8 mouse cellular contexts compared by ENCODE assay signal in the genomic region with DNA sequence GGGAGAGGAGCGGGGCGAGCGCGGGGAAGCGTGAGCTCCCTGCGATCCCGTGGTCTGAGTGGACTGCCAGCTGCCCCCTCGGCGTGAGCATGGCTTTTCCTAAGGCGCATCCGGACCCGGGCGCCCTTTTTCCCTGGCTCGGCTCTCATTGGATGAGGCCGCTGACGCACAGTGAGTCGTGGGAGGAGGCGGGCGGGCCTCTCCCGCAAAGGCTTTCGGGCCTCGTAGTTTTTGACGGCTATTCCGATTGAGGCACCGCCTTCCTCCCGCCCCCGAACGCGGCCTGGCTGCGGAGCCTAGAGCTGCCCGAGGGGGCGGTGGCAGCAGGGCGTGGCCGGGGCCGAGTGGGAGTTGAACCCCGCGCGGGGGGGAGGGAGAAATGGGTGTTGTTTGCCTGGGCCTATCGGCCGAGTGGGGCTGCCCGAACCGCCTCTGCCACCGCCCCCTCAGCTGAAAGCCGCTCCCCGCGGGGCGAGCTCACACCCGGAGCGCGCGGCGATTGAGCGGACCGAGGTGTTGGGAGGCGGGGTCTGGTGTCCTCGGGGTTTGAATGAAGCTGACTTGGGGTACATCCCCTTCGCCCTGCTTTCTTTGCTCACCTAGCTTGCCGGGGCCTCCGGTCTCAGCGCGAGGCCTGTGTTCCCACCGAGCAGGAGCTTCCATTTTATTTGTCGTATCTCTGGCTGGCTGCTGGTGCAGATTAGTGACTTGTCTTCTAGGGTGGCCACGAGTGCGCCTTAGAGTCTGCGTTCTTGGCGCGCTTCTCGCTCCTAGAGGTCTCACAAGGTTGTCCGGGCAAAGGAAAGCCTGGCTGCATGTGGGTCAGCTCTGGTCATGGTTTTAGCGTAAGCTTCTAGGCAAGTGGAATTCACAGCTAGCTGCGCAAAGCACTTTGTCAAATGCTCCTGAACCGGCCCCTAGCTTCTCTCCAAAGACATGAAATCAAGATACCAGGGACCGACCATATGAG. TPM values are rescaled to one million over a fixed set of nuclear protein-coding genes. Genes with fewer than 3 reads are reported as not detected.
DNase-seq lines count a peak whose midpoint lies in the region; ATAC-seq lines count a peak whose summit lies in the region.

No protein-coding gene starts in this region.

- DNase-seq in adrenal gland, adult 18-20 months (ENCODE audit: low spot score in 2 of 2) = peak; percentile 100
- DNase-seq in embryo, embryonic 11 days = peak; percentile 99
- peak; percentile 100 for DNase-seq in gastrocnemius, postnatal 25 days
- DNase-seq in intestine, embryonic 14.5 days (ENCODE audit: low spot score) = peak; percentile 99
- DNase-seq in left cerebral cortex, postnatal 14 days (ENCODE audit: low spot score in 2 of 2) = peak; percentile 98 to 99
- DNase-seq in mesoderm, embryonic 11.5 days (ENCODE audit: low read depth, low spot score) = peak; percentile 98
- DNase-seq in right cerebral cortex, postnatal 36 days (ENCODE audit: low spot score in 2 of 2) = peak; percentile 98 to 99
- DNase-seq in yolk sac, embryonic 10.5 days (ENCODE audit: low spot score) = peak; percentile 100

- intact Hi-C loops in left cerebral cortex, postnatal 14 days (cut with DNase I) = loop anchor here (2.0 to 10.0 kb wide), 3 partner anchors 75 to 543 kb away; partner anchors contain the start of gene Sp8

- peak overlapping the region; percentile 77 for H3K4me2 ChIP-seq in intestine, embryonic 14.5 days (ENCODE audit: low read length)

- WGBS in intestine, embryonic 14.5 days = under 1% methylated on average over 70 of the region's 74 CpGs

- H3K9me3 ChIP-seq in intestine, embryonic 14.5 days (ENCODE audit: control insufficient read depth, low read length) = no peaks in the 10 kb centered on the region

- no peaks in the 10 kb centered on the region for H3K27me3 ChIP-seq in intestine, embryonic 14.5 days (replicated peaks; ENCODE audit: control insufficient read depth, insufficient read depth, low read length)

- peak overlapping the region; percentile 88 for H3K4me3 ChIP-seq in intestine, embryonic 14.5 days (ENCODE audit: low read depth, low read length)

- H3K9ac ChIP-seq in intestine, embryonic 14.5 days (ENCODE audit: low read length) = peak overlapping the region; percentile 81

- H3K4me1 ChIP-seq in intestine, embryonic 14.5 days (replicated peaks; ENCODE audit: control insufficient read depth, insufficient read depth, low read length) = peaks cover 23% of the 10 kb centered on the region

- peak overlapping the region; percentile 95 for H3K27ac ChIP-seq in intestine, embryonic 14.5 days (ENCODE audit: low read depth)

- H3K36me3 ChIP-seq in intestine, embryonic 14.5 days (ENCODE audit: control insufficient read depth, insufficient read depth, low read length) = peaks cover 4% of the 10 kb centered on the region; the same call in 1 of the 2 replicates

- peak; percentile 91 for ATAC-seq in intestine, embryonic 14.5 days (replicated peaks; ENCODE audit: low FRiP score, low TSS enrichment, low read depth)

RNA-seq across cellular contexts. Expression of gene Sp4, which starts 0.9 kb away (rescaled TPM):
- total RNA-seq in adrenal gland, adult 18-20 months (2021) = 1 to 10 TPM; 5.0 to 6.1 TPM
- 1 to 10 TPM; 5.5 to 9.0 TPM for total RNA-seq in gastrocnemius, postnatal 25 days (2021)
- 7.8 and 9.8 TPM in 2 replicates for polyA plus RNA-seq in intestine, embryonic 14.5 days (2014; fragmentation: Nextera tagmentation; extraction: Ambion mirVana)
- 10 to 100 TPM; 24.0 to 26.0 TPM for total RNA-seq in left cerebral cortex, postnatal 14 days (2021)

Comparison
In these comparisons a context has a peak if more than half of its experiments do, and no peak if none do; other contexts are left out.
1. Peak in every context shown above with its lines: DNase-seq, ATAC-seq, H3K4me3 ChIP-seq and H3K27ac ChIP-seq.